Mouse (Mus musculus): ENCODE measurements around the gene Ugt2b35.
"Not testable (repeated sequence)": the region's sequence is repeated elsewhere in the genome, so short reads cannot be mapped to it uniquely, and the experiment has no call there.

Ugt2b35 gene

DNA sequence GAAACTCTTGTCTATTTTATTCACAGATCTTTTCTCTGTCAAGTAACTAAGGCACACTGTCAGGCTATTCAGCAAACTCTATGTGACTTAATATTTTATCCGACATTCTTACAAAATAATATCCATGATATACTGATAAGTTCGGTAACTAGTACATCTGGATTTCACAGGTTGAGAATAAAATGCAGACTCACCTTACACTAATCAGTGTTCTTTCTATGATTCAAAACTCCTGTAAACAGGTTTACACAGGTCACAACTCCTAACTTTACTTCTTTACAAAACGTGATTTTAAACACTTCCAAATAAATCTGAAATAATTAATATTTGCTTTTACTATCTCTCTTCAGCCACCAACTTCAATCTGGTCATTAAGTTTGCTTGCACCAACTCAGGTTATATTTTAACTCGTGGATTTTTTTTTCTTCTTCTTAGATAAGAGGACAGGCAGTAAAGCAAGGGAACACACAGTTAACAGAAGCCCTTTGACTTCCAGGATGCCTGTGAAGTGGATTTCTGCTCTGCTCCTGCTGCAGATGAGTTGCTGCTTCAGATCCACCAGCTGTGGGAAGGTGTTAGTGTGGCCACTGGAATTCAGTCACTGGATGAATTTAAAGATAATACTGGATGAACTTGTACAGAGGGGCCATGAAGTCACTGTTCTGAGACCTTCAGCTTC, at the start of gene Ugt2b35:
Ugt2b35 (plus strand) TSS at position 466 of the 679 bp plus-strand sequence.
- no peak for DNase-seq (ENCODE audit: low spot score in 2 of 2)

DNA sequence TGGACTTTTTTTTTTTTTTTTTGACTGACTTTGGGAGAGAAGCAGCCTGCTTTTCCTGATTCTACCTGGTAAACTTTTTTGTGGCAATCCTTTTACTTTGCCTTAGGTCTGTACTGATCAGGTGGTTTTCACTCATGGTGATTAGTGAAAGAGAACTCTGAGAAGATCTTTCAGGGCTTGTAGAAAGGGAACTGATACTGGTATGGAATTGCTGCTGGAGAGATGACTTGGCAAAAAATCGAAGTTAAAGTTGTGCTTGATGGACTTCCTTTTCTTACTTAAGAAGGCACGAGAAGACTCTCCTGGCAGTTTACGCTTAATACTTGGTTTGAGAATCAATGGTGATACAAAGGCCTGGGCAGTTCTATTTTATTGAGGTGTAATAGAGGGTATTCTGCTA, 40.2 kb upstream of the Ugt2b35 start:
- no peak for DNase-seq (ENCODE audit: low spot score in 2 of 2)

DNA sequence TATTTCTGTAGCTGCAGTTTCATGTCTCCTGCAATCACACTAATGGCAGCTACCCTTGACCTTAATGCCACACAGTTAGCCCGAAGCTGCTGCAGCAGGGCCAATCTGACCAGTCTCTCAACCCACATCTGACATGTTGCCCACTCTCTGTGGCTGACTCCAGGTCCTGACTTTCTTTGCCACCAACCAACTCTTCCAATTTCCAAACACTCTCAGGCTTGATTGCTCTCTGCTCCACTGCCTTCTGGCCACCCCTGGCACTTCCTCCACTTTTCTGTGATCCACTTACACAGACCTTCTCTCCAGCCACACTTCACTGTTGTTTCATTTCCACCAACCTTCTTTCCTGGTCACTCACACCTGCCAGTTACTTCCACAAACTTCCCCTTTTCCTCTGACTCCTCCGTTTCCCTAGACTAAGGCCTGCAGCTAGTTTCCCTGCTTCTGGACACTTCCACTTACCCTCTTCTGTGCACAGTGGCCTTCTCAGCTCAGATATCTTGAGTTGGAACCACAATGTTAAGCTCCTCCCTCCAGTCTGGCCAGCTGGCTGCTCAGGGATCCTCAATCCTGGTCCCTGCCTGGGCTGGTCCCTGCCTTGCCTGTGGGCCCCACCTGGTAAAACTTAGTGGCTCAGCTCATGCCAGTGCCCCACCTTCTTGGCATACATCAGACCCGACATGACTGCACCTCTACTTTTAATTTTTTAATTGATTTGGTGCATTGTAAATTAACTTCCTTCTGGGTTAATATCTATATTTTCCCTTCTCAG, 38.9 kb upstream of the Ugt2b35 start:
- no peak for DNase-seq (ENCODE audit: low spot score in 2 of 2)

DNA sequence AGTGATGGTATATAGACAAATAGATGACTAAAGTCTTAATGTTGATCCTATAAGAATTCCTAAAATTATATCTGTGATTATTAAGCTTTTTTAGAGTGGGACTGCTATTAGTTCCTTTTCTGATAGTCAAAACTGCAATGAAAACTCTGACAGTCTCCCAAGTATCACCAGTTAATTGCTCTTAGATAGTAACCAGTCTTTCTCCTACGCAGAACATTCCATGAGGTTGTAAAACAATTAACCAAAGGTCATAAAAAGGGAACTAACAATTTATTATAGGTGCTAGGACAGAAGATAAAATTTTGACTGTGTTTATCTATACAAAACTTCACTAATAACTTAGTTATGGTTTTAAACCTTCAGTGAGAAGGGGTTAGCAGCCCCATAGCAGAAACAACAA, 37.8 kb upstream of the Ugt2b35 start:
- not testable (repeated sequence) for DNase-seq (ENCODE audit: low spot score in 2 of 2)

DNA sequence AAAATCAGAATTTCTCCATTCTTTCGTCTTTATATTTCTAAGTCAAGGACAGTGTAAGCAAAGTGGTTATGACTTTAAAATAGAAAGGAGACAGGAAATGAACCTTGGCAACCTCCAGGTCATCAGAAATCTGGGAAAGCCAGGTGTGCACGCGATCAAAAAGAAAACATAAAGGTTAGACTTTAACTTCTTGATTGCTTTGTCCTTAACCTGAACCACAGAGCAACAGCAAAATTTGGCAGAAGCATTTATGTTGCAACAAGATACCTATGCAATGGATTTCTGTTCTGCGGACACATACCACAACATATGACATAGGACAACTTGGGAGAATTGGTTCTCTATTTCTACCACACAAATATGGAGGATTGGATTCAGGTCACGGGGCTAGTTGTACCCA, 33.4 kb upstream of the Ugt2b35 start:
- not testable (repeated sequence) for DNase-seq (ENCODE audit: low spot score in 2 of 2)

DNA sequence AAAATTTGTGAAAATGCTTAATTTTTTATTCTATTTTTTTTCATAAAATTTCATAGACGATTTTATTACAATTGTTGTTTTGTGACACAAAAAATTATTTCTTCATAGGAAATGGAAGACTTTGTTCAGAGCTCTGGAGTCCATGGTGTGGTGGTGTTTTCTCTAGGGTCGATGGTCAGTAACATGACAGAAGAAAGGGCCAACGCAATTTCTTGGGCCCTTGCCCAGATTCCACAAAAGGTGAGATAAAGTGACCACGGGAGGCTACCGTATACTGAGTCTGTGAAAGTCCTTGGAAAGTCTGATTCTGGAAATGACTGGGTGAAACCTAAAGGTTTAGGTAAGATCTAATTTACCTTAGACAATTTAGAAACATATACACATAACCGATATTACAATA, 4.1 kb downstream of the Ugt2b35 start:
- DNase-seq (ENCODE audit: low spot score in 2 of 2) = no peak

DNA sequence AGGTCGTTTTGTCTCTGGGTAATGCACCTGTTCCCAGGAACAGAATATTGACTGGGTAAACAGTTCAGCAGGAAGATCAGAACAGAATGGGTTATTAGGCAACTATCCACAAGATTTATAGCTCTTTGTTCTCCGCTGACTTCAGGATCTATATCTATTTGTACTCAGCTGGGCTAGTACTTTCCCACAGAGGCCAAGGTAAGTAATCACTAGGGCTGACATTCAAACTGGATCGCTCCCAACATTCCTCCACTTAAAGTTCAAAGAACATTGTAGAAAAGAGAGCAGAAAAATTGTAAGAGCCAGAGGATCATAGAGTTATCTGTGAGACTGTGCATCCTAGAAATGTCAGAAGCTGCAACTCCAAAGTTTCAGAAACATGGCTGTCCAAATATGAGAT, 14.8 kb downstream of the Ugt2b35 start:
- DNase-seq (ENCODE audit: low spot score in 2 of 2) = no peak

DNA sequence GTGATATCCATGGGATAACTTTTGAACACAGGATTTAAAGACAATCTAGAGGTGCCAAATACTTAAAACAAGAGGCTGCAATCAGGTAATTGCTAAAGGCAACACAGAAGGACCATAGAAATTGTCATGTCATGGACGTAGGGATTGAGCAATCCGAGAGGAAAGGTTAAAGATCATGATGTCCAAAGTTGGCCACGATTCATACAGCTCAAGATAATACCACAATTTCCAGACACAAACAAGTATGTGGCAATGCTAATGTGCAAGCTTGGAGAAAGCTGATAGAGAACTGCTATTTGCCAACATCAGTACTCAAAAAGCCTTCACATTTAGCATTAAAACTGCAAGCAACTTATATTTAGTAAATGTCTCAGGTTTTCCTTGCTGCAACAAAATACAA, 26.7 kb downstream of the Ugt2b35 start:
- no peak for DNase-seq (ENCODE audit: low spot score in 2 of 2)

DNA sequence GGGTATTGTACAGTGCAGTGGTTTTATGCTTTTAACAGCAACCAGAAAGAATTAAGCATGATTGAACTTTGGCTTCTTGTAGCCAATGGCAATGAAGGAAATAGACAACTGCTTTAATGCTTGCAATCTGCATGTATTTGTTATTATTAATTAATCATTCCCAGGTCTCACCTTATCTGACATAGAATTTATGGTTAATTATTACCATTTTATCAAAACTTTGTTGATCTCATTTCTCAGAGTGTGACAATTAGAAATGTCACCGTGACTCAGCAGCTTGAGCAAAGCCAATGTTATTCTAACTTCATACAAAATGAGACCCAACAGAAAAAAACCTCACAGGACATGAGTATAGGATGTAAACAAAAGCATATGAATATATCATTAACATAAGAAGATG, 30.0 kb downstream of the Ugt2b35 start:
- no peak for DNase-seq (ENCODE audit: low spot score in 2 of 2)
